Mouse (Mus musculus) limb, embryonic 11.5 days (tissue): ENCODE data around the gene Hist1h3g. TPM values are rescaled to one million over a fixed set of nuclear protein-coding genes. Genes with fewer than 3 reads are reported as not detected.

ENCODE experiments used
- ATAC-seq: fragments of 200-750 bp; cut with Nextera tagmentation; 2 replicates; pipeline ENCODE4 v1.8.0; 2017; ENCODE audit warnings: low read depth; ENCODE audit not compliant: insufficient number of reproducible peaks, low FRiP score, low TSS enrichment
- DNase-seq: peaks from one replicate; pipeline ENCODE4 v3.0.0-alpha.2; 2015; ENCODE audit warnings: low spot score
- H3K27ac ChIP-seq: fragments of 300-500 bp; sonication (generic); replicated peaks from 2 replicates; pipeline ENCODE4 v1.5.1; 2014; ENCODE audit warnings: low read depth, mild to moderate bottlenecking, low read length
- H3K27me3 ChIP-seq: fragments of 300-500 bp; sonication (generic); 2 replicates; pipeline ENCODE4 v1.6.1; 2014; ENCODE audit warnings: mild to moderate bottlenecking, low read length, mixed read lengths; ENCODE audit not compliant: control insufficient read depth, insufficient read depth
- H3K36me3 ChIP-seq: fragments of 300-500 bp; sonication (generic); 2 replicates; pipeline ENCODE4 v1.6.1; 2014; ENCODE audit warnings: mild to moderate bottlenecking, low read length, moderate library complexity, mixed read lengths; ENCODE audit not compliant: control insufficient read depth, insufficient read depth
- H3K4me1 ChIP-seq: fragments of 300-500 bp; sonication (generic); 2 replicates; pipeline ENCODE4 v1.6.1; 2014; ENCODE audit warnings: low read length, mixed read lengths; ENCODE audit not compliant: control insufficient read depth, insufficient read depth
- H3K4me2 ChIP-seq: fragments of 300-500 bp; sonication (generic); 2 replicates; pipeline ENCODE4 v1.6.1; 2014; ENCODE audit warnings: low read depth, mild to moderate bottlenecking, moderate library complexity; ENCODE audit not compliant: severe bottlenecking
- H3K4me3 ChIP-seq: fragments of 300-500 bp; sonication (generic); 2 replicates; pipeline ENCODE4 v1.5.1; 2014; ENCODE audit warnings: low read depth, low read length
- H3K9ac ChIP-seq: fragments of 300-500 bp; sonication (generic); 2 replicates; pipeline ENCODE4 v1.6.1; 2014; ENCODE audit warnings: mild to moderate bottlenecking, low read length
- H3K9me3 ChIP-seq: fragments of 300-500 bp; sonication (generic); 2 replicates; pipeline ENCODE4 v1.6.1; 2016; ENCODE audit warnings: low read length; ENCODE audit not compliant: control insufficient read depth
- WGBS: fragments of 180-500 bp; shearing (Covaris S2); extraction: QIAGEN DNeasy Blood & Tissue Kit; methylation state at CpG from one replicate; pipeline ENCODE4 v1.1.7; 2014; 5-methylcytosine and 5-hydroxymethylcytosine counted together
- polyA plus RNA-seq: library from polyadenylated mRNA; unstranded; fragments of >200 nt; fragmentation: Nextera tagmentation; extraction: Ambion mirVana; gene quantifications from 2 replicates; pipeline ENCODE4 v1.2.1, GENCODE M21; 2014

Hist1h3g gene
- polyA plus RNA-seq, 1 experiment from 2014 or later = 9.4 TPM

DNA sequence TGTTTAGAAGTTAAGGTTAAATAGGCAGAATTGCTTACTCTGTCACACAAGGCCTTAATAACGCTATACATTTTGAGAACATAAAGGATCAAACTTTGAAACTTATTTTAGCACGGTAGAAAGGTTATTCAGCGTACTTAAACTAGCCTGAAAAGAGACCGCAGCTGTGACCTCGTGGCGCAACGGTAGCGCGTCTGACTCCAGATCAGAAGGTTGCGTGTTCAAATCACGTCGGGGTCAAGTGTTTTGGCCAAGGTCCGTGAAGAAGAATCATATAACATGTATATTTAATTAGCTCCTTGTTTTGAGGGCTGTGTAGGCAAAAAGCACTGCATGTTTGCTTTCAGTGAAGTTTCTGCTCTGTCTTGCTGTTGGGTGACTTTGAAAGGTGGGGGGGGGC lies 28.9 kb upstream of the Hist1h3g start:
- WGBS = 2% methylated on average over 13 of the region's 13 CpGs
- no peaks in the 10 kb centered on the region for H3K9me3 ChIP-seq
- no peak overlapping the region for H3K27ac ChIP-seq
- no peak overlapping the region for H3K9ac ChIP-seq
- peak overlapping the region; percentile 9 for H3K4me3 ChIP-seq
- H3K27me3 ChIP-seq = no peaks in the 10 kb centered on the region
- ATAC-seq (no peak; the same call in 1 of the 2 replicates), DNase-seq (peak; percentile 87)
- no peaks in the 10 kb centered on the region for H3K36me3 ChIP-seq
- H3K4me2 ChIP-seq = peak overlapping the region; percentile 32
- H3K4me1 ChIP-seq = peaks cover 4% of the 10 kb centered on the region; the same call in 1 of the 2 replicates

DNA sequence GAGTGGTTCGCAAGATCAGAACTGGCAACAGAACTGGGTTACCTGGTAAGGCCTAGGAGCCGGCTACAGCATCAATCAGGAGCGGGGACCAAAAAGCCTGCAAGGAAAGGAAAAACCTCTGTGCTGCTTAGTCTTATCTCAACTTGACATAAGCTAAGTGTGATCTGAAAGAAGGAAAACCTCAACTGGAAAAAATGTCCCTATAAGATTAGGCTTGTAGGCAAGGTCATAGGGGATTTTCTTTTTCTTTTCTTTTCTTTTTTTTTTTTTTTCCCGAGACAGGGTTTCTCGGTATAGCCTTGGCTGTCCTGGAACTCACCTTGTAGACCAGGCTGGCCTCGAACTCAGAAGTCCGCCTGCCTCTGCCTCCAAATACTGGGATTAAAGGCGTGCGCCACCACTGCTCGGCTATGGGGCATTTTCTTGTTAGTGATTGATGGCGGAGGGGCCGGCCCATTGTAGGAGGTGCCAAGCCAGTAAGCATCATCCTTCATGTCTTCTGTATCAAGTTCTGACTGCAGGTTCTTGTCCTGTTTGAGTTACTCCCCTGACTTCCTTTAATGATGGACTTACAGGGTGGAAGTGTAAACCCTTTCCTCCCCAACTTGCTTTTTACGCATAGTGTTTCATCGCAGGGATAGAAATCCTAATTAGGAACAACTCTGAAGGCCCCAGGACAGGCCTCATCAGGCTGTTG lies 28.3 kb upstream of the Hist1h3g start:
- H3K27me3 ChIP-seq = no peaks in the 10 kb centered on the region
- 10% methylated on average over 14 of the region's 14 CpGs for WGBS
- no peaks in the 10 kb centered on the region for H3K36me3 ChIP-seq
- no peak overlapping the region for H3K9ac ChIP-seq
- no peaks in the 10 kb centered on the region for H3K9me3 ChIP-seq
- peaks cover 4% of the 10 kb centered on the region; the same call in 1 of the 2 replicates for H3K4me1 ChIP-seq
- H3K4me2 ChIP-seq = peak overlapping the region; percentile 22
- DNase-seq (peak; percentile 58), ATAC-seq (no peak)
- H3K4me3 ChIP-seq = no peak overlapping the region
- no peak overlapping the region for H3K27ac ChIP-seq

DNA sequence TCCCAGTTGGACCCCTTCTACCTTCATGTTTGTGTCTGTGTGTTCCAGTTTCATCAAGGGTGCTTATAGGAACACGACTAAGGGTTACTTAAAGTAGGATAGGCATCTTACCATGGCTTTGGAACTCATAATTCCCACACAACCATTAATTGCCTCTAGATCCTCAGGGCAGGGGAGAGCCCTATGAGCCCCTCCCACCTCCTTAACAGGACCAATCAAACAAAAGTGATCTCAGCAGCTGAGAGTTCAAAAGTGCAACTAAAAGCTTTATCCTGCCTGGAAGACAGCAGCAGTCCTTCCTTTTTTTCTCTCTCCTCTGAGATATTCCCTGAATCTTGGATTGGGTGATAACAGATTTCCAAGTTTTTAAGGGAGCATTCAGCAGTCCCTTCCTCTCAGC lies 25.1 kb upstream of the Hist1h3g start:
- no peak for ATAC-seq
- no peak overlapping the region for H3K4me3 ChIP-seq
- WGBS = 31% methylated on average over 1 of the region's 1 CpGs

DNA sequence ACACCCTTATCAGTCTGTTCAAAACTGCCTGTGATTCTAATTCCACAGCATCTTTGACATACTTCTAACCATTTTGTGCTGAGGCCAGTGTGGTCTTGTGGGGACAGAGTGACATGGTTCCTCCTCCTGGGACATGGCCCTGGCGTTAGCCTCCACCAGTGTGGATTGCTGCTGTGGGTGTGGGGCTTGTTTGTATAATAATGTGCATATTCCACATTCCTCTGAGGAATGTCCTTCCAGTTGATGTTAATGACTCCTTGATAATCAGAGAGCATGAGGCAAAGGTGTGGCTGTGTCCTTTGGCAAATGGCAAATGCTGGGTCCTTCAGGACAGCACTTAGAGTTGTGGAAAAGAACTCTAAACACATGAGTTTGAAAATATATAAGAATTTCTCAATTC lies 21.7 kb upstream of the Hist1h3g start:
- Histone ChIP-seq H3K4me1 (no peaks in the 10 kb centered on the region), H3K27me3 (no peaks in the 10 kb centered on the region), H3K27ac (no peak overlapping the region), H3K9ac (no peak overlapping the region), H3K9me3 (no peaks in the 10 kb centered on the region), H3K4me3 (no peak overlapping the region), H3K36me3 (no peaks in the 10 kb centered on the region), H3K4me2 (no peak overlapping the region)
- no peak for DNase-seq
- ATAC-seq = no peak
- WGBS = 89% methylated on average over 1 of the region's 1 CpGs

More for the DNA sequence above, 25.1 kb upstream of the Hist1h3g start:
- DNase-seq = no peak
- peaks cover 2% of the 10 kb centered on the region; the same call in 1 of the 2 replicates for H3K4me1 ChIP-seq
- no peak overlapping the region for H3K4me2 ChIP-seq
- H3K9me3 ChIP-seq = no peaks in the 10 kb centered on the region
- no peaks in the 10 kb centered on the region for H3K27me3 ChIP-seq
- H3K27ac ChIP-seq = no peak overlapping the region
- H3K36me3 ChIP-seq = no peaks in the 10 kb centered on the region
- no peak overlapping the region for H3K9ac ChIP-seq

DNA sequence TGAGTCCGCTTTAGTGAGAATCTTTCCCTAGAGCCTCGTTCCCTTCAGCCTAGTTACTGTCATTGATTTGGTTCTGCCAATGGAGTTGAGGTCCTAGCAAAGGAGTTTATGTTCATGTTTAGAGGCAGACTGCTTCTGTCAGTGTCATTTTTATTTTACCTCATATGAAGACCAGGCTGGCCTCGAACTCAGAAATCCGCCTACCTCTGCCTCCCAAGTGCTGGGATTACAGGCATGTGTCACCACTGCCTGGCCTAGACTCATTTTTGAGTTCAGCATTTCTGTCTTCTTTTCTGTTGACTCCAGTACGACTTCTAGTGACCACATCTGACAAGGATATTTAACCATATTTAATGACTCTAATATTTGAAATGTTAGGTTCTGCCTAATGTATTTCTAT lies 19.9 kb upstream of the Hist1h3g start:
- Histone ChIP-seq H3K4me3 (no peak overlapping the region), H3K27ac (no peak overlapping the region), H3K27me3 (no peaks in the 10 kb centered on the region), H3K9me3 (no peaks in the 10 kb centered on the region), H3K4me2 (no peak overlapping the region), H3K36me3 (no peaks in the 10 kb centered on the region), H3K4me1 (no peaks in the 10 kb centered on the region), H3K9ac (no peak overlapping the region)
- DNase-seq (no peak), ATAC-seq (no peak)
- WGBS = 77% methylated on average over 5 of the region's 5 CpGs

DNA sequence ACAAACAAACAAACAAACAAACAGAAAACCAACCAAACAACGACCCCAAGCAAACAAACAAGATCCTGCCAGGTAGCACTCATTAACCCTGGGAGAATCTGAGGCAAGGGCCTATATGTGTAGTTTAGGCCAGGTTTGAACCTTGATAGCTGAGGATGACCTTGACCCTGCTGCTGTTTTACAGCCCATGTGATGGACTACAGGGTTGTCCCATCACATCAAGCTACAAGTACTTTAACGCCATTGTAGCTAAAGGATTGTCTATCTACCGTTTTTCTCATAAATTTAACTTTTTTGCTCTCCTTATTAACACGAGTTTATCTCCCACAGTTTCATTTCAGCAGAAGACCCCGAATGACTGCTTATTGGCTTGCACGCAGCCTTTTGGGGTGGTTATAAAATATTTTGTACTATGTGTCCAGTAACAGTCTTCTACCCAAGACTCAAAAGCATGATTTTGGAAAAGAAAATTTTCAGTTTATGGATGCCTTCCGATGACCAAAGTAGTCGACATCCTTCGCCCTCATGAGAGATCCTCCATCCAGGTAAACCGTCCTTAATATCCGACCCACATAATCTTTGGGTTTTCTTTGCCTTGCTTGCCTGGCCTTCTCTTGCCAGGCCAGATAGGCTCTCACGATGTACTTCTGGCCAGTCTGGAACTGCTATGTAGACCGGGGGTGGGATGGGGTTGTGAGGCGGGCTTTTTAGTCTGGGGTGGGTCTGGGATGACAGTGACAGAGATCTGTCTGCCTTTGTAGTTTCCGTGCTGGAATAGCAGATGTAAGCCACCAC lies 19.2 kb upstream of the Hist1h3g start:
- no peak for ATAC-seq
- WGBS = 55% methylated on average over 15 of the region's 15 CpGs
- Histone ChIP-seq H3K9me3 (no peaks in the 10 kb centered on the region), H3K27ac (no peak overlapping the region), H3K4me3 (peak overlapping the region; percentile 25; the same call in 1 of the 2 replicates), H3K4me1 (no peaks in the 10 kb centered on the region), H3K9ac (no peak overlapping the region), H3K4me2 (peak overlapping the region; percentile 45), H3K36me3 (no peaks in the 10 kb centered on the region), H3K27me3 (no peaks in the 10 kb centered on the region)
- DNase-seq = peak; percentile 45

DNA sequence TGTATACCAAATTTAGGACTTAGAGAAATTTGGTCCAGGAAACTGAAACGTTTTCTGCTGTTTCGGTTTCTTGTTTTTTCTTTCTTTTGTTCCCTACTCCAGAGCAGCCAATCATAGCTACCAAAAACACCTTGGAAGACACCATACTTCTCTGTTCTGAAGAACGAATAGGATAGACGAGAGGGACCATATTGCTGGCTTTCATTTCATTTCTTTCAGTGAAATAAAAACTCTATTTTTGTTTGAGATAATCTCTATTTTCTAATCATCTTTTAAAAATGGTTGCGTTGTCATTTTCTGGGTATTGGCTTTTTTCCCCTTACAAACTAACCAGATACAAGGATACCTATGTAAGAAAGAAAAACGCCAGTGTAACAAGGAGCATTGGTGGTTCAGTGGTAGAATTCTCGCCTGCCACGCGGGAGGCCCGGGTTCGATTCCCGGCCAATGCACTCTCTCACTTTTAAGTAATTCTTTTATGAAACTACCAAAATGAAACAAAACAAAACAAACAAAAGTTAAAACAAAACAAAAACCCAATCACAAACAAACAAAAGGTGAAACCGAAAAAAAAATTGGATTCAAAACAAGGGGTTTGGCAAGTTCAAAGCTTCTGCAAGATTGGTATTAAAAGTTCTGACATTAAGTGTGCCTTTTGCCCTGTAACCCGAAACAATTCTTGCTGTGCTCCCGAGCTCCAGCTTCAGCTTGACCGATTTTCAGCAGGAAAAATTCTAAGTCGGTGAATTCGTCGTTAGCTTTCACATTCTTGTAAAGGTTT lies 18.2 kb upstream of the Hist1h3g start:
- peak overlapping the region; percentile 47 for H3K4me3 ChIP-seq
- WGBS = under 1% methylated on average over 19 of the region's 19 CpGs
- ATAC-seq = peak; percentile 71
- H3K9me3 ChIP-seq = no peaks in the 10 kb centered on the region
- H3K4me2 ChIP-seq = peak overlapping the region; percentile 45
- H3K4me1 ChIP-seq = no peaks in the 10 kb centered on the region
- H3K27me3 ChIP-seq = no peaks in the 10 kb centered on the region
- no peak overlapping the region for H3K9ac ChIP-seq
- peak; percentile 82 for DNase-seq
- H3K27ac ChIP-seq = no peak overlapping the region
- H3K36me3 ChIP-seq = no peaks in the 10 kb centered on the region

DNA sequence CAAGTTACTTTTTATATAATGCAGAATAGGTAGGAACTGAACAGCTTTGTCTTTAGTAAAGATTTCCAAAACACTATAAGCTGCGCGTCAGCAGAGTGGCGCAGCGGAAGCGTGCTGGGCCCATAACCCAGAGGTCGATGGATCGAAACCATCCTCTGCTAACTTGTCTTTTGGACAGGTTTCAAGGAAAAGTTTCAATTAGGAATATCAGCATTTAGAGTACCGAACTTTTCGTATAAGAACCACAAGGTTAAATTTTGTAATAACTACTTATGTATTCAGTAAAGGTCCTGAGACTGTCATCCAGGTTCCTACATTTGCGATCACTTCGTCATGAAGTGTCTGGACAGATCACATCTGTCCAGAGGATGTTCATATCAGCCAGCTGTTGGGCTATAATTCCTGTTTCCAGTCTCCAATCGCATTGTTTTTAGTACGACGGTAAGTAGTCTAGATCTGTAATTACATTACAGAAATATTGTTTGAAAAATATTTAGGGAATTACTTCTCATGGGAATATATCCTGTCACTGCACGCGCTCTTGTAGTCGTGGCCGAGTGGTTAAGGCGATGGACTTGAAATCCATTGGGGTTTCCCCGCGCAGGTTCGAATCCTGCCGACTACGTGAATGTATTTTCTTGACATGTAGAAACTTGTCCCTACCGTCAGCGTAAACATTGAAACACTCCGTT lies 17.5 kb upstream of the Hist1h3g start:
- peak; percentile 92 for DNase-seq
- H3K27me3 ChIP-seq = no peaks in the 10 kb centered on the region
- no peak overlapping the region for H3K27ac ChIP-seq
- ATAC-seq = peak; percentile 86
- H3K4me3 ChIP-seq = peak overlapping the region; percentile 47
- no peaks in the 10 kb centered on the region for H3K36me3 ChIP-seq
- no peak overlapping the region for H3K9ac ChIP-seq
- WGBS = under 1% methylated on average over 27 of the region's 27 CpGs
- H3K4me2 ChIP-seq = peak overlapping the region; percentile 70
- no peaks in the 10 kb centered on the region for H3K9me3 ChIP-seq
- H3K4me1 ChIP-seq = no peaks in the 10 kb centered on the region
